Mouse (Mus musculus) frontal cortex, adult 2 months (tissue): Measurements from ENCODE around the gene St8sia1. TPM values are rescaled to one million over a fixed set of nuclear protein-coding genes. Genes with fewer than 3 reads are reported as not detected.

ENCODE experiments used
- DNase-seq, 2 experiments: peaks; one replicate each; pipeline ENCODE4 v3.0.0; 2022; ENCODE audit warnings: low spot score in 1 of 2; ENCODE audit errors: extremely low spot score in 1 of 2
- polyA plus RNA-seq: library from polyadenylated mRNA; depleted of rRNA; stranded (reverse); fragments of >200 nt; gene quantifications from 2 replicates; pipeline ENCODE4 v1.2.3, GENCODE M21; 2012

Gene St8sia1
- polyA plus RNA-seq, 1 experiment: 10.7 TPM

- no peak for DNase-seq
These were observed 164.4 kb downstream of the St8sia1 start for GRCm38 (mm10) chr6:142799704-142800374.

- DNase-seq: no peak
These were observed 165.4 kb downstream of the St8sia1 start for GRCm38 (mm10) chr6:142798837-142799236.

- DNase-seq: no peak
These were observed 166.3 kb downstream of the St8sia1 start for GRCm38 (mm10) chr6:142797996-142798395.

GRCm38 (mm10) chr6:142795655-142796441 is 168.4 kb downstream of the St8sia1 start:
- DNase-seq: no peak

- no peak for DNase-seq
These were observed 169.2 kb downstream of the St8sia1 start for GRCm38 (mm10) chr6:142795087-142795486.

- no peak for DNase-seq
These were observed 170.8 kb downstream of the St8sia1 start for GRCm38 (mm10) chr6:142793468-142793867.

GRCm38 (mm10) chr6:142792241-142792968 is 171.8 kb downstream of the St8sia1 start:
- no peak for DNase-seq

GRCm38 (mm10) chr6:142789736-142790135 is 174.5 kb downstream of the St8sia1 start:
- no peak for DNase-seq

- DNase-seq: peak in 1 of 2 experiments; percentile 46
These were observed 175.9 kb downstream of the St8sia1 start for GRCm38 (mm10) chr6:142788042-142788987.

- no peak for DNase-seq
These were observed 178.1 kb downstream of the St8sia1 start for GRCm38 (mm10) chr6:142786106-142786505.

- DNase-seq: peak in 1 of 2 experiments; percentile 72
These were observed 178.9 kb downstream of the St8sia1 start for GRCm38 (mm10) chr6:142785343-142785742.

GRCm38 (mm10) chr6:142781286-142781685 is 183.0 kb downstream of the St8sia1 start:
- DNase-seq: no peak

GRCm38 (mm10) chr6:142780574-142781033 is 183.6 kb downstream of the St8sia1 start:
- DNase-seq: no peak

- DNase-seq: no peak
These were observed 184.3 kb downstream of the St8sia1 start for GRCm38 (mm10) chr6:142779812-142780573.

GRCm38 (mm10) chr6:142779045-142779811 is 185.0 kb downstream of the St8sia1 start:
- peak in 1 of 2 experiments; percentile 78 for DNase-seq

GRCm38 (mm10) chr6:142776935-142777334 is 187.3 kb downstream of the St8sia1 start:
- no peak for DNase-seq

GRCm38 (mm10) chr6:142773566-142773965 is 190.7 kb downstream of the St8sia1 start:
- no peak for DNase-seq

GRCm38 (mm10) chr6:142771643-142772042 is 192.6 kb downstream of the St8sia1 start:
- DNase-seq: no peak
